Mouse (Mus musculus) liver, embryonic 16.5 days (tissue): ENCODE measurements around the gene Scrn2. TPM values are rescaled to one million over a fixed set of nuclear protein-coding genes. Genes with fewer than 3 reads are reported as not detected.

Experiments used
- ATAC-seq: fragments of 200-750 bp; cut with Nextera tagmentation; 2 replicates; pipeline ENCODE4 v1.8.0; 2017; ENCODE audit warnings: low read depth, mild to moderate bottlenecking, moderate number of reproducible peaks, moderate library complexity
- H3K27ac ChIP-seq: fragments of 300-500 bp; sonication (generic); 2 replicates; pipeline ENCODE4 v1.5.1; 2014; ENCODE audit warnings: mild to moderate bottlenecking, low read length
- H3K27me3 ChIP-seq: fragments of 300-500 bp; sonication (generic); 2 replicates; pipeline ENCODE4 v1.6.1; 2014; ENCODE audit warnings: low read depth, low read length, mixed read lengths; ENCODE audit not compliant: control insufficient read depth, insufficient read depth
- H3K36me3 ChIP-seq: fragments of 300-500 bp; sonication (generic); 2 replicates; pipeline ENCODE4 v1.6.1; 2014; ENCODE audit warnings: mild to moderate bottlenecking; ENCODE audit not compliant: control insufficient read depth, insufficient read depth
- H3K4me1 ChIP-seq: fragments of 300-500 bp; sonication (generic); 2 replicates; pipeline ENCODE4 v1.6.1; 2014; ENCODE audit warnings: low read depth, low read length, mixed read lengths; ENCODE audit not compliant: control insufficient read depth
- H3K4me2 ChIP-seq: fragments of 300-500 bp; sonication (generic); 2 replicates; pipeline ENCODE4 v1.6.1; 2014; ENCODE audit warnings: low read depth, low read length, mixed read lengths
- H3K4me3 ChIP-seq: fragments of 300-500 bp; sonication (generic); 2 replicates; pipeline ENCODE4 v1.5.1; 2014; ENCODE audit warnings: low read depth, mild to moderate bottlenecking, low read length
- H3K9ac ChIP-seq: fragments of 300-500 bp; sonication (generic); 2 replicates; pipeline ENCODE4 v1.6.1; 2014; ENCODE audit warnings: low read depth, low read length
- H3K9me3 ChIP-seq: fragments of 300-500 bp; sonication (generic); replicated peaks from 2 replicates; pipeline ENCODE4 v1.6.1; 2016; ENCODE audit warnings: low read length; ENCODE audit not compliant: control insufficient read depth
- WGBS: fragments of 180-500 bp; shearing (Covaris S2); extraction: QIAGEN DNeasy Blood & Tissue Kit; methylation state at CpG from one replicate; pipeline ENCODE4 v1.1.7; 2014; ENCODE audit not compliant: insufficient replicate concordance; 5-methylcytosine and 5-hydroxymethylcytosine counted together
- polyA plus RNA-seq: library from polyadenylated mRNA; unstranded; fragments of >200 nt; fragmentation: Nextera tagmentation; extraction: Ambion mirVana; gene quantifications from 2 replicates; pipeline ENCODE4 v1.2.1, GENCODE M21; 2015

The Scrn2 gene
- polyA plus RNA-seq, 1 experiment from 2014 or later, result 12.2 TPM

GRCm38 (mm10) chr11:97063274-97063920 lies 33.7 kb downstream of the Scrn2 start:
- peaks cover 2% of the 10 kb centered on the region; the same call in 1 of the 2 replicates for H3K36me3 ChIP-seq
- H3K4me3 ChIP-seq, result no peak overlapping the region
- WGBS, result 46% methylated on average over 9 of the region's 9 CpGs
- H3K9ac ChIP-seq, result no peak overlapping the region
- no peak for ATAC-seq
- no peak overlapping the region for H3K27ac ChIP-seq
- no peaks in the 10 kb centered on the region for H3K4me1 ChIP-seq
- H3K27me3 ChIP-seq, result no peaks in the 10 kb centered on the region
- no peak overlapping the region for H3K4me2 ChIP-seq
- no peaks in the 10 kb centered on the region for H3K9me3 ChIP-seq

DNA sequence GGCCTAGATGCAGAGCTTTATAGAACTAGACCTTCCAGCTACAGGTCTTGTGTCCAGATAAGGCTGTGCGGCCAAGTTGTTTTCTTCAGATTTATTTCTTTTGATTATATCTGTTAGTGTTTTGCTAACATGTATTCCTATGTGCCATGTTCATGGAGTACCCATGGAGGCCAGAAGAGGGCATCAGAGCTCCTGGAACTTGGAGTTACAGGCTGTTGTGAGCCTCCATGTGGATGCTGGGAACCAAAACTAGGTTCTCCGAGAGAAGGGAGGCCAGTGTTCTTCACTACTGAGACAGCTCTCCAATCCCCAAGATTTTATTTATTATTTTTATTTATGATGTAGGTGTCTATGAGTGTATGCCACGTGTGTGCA lies 34.2 kb downstream of the Scrn2 start:
- Histone ChIP-seq H3K27ac (no peak overlapping the region), H3K4me1 (no peaks in the 10 kb centered on the region), H3K9ac (no peak overlapping the region), H3K9me3 (no peaks in the 10 kb centered on the region), H3K4me2 (no peak overlapping the region), H3K27me3 (no peaks in the 10 kb centered on the region), H3K4me3 (no peak overlapping the region), H3K36me3 (peaks cover 2% of the 10 kb centered on the region; the same call in 1 of the 2 replicates)
- ATAC-seq, result no peak
- WGBS, result 72% methylated on average over 3 of the region's 3 CpGs

- Histone ChIP-seq H3K4me1 (no peaks in the 10 kb centered on the region), H3K9me3 (no peaks in the 10 kb centered on the region), H3K27me3 (no peaks in the 10 kb centered on the region), H3K36me3 (no peaks in the 10 kb centered on the region; the same call in 1 of the 2 replicates), H3K27ac (no peak overlapping the region), H3K4me2 (no peak overlapping the region), H3K9ac (no peak overlapping the region), H3K4me3 (no peak overlapping the region)
- 80% methylated on average over 12 of the region's 12 CpGs for WGBS
- ATAC-seq, result no peak
Measured at GRCm38 (mm10) chr11:97065538-97066295, 36.0 kb downstream of the Scrn2 start.

DNA sequence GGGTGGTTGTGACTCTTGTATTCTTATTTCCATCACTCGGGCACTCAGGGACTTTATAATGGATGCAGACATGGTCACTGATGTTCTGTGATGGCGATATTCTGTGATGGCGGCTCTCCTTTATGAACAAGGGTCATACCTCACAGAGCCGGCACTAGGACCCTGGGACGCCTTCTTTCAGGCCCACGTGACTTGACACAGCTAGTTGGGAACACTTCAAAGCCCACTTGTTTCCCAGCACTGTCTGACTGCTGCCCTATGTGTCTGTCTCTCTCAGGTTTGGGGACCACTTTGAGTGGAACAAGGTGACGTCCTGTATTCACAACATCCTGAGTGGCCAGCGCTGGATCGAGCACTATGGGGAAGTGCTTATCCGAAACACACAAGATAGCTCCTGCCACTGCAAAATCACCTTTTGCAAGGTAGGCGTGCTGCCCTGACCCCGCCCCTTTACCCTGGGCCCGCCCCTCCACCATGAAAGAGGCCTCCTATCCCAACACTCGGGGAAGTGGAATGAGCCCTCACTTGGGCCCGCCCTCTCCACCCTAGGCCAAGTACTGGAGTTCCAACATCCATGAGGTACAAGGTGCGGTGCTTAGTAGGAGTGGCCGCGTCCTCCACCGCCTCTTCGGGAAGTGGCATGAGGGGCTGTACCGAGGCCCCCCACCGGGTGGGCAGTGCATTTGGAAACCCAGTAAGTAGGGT lies 37.1 kb downstream of the Scrn2 start:
- no peak overlapping the region for H3K9ac ChIP-seq
- 0 out of 2 replicates have a peak, but pooled peaks have one; percentile 16 for ATAC-seq
- H3K27ac ChIP-seq, result no peak overlapping the region
- no peak overlapping the region for H3K4me3 ChIP-seq
- H3K9me3 ChIP-seq, result no peaks in the 10 kb centered on the region
- no peaks in the 10 kb centered on the region for H3K27me3 ChIP-seq
- no peaks in the 10 kb centered on the region for H3K4me1 ChIP-seq
- no peak overlapping the region for H3K4me2 ChIP-seq
- H3K36me3 ChIP-seq, result no peaks in the 10 kb centered on the region; the same call in 1 of the 2 replicates
- WGBS, result 69% methylated on average over 22 of the region's 22 CpGs

GRCm38 (mm10) chr11:97069333-97069732 lies 39.6 kb downstream of the Scrn2 start:
- no peak overlapping the region for H3K4me2 ChIP-seq
- H3K4me1 ChIP-seq, result no peaks in the 10 kb centered on the region
- H3K9me3 ChIP-seq, result no peaks in the 10 kb centered on the region
- H3K27ac ChIP-seq, result no peak overlapping the region
- ATAC-seq, result no peak
- no peak overlapping the region for H3K4me3 ChIP-seq
- H3K36me3 ChIP-seq, result no peaks in the 10 kb centered on the region; the same call in 1 of the 2 replicates
- no peak overlapping the region for H3K9ac ChIP-seq
- 83% methylated on average over 1 of the region's 1 CpGs for WGBS
- H3K27me3 ChIP-seq, result no peaks in the 10 kb centered on the region

DNA sequence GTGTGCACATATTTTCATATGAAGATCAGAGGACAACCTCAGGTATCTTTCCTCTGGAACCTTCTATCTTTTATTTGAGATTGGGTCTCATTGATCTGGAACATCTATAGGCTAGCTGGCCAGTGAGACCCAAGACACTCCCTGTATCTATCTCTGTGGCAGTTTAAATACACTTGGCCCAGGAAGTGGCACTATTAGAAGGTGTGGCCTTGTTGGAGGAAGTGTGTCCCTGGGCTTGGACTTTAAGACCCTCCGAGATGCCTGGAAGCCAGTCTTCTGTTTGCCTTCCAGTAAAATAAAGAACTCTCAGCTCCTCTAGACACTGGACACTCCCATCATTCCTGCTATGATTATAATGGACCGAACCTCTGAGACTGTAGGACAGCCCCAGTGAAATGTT lies 40.0 kb downstream of the Scrn2 start:
- H3K27me3 ChIP-seq, result no peaks in the 10 kb centered on the region
- H3K36me3 ChIP-seq, result no peaks in the 10 kb centered on the region; the same call in 1 of the 2 replicates
- no peak overlapping the region for H3K9ac ChIP-seq
- H3K4me1 ChIP-seq, result no peaks in the 10 kb centered on the region
- no peak overlapping the region for H3K4me3 ChIP-seq
- no peak for ATAC-seq
- no peak overlapping the region for H3K27ac ChIP-seq
- no peak overlapping the region for H3K4me2 ChIP-seq
- no peaks in the 10 kb centered on the region for H3K9me3 ChIP-seq
- 64% methylated on average over 2 of the region's 2 CpGs for WGBS

DNA sequence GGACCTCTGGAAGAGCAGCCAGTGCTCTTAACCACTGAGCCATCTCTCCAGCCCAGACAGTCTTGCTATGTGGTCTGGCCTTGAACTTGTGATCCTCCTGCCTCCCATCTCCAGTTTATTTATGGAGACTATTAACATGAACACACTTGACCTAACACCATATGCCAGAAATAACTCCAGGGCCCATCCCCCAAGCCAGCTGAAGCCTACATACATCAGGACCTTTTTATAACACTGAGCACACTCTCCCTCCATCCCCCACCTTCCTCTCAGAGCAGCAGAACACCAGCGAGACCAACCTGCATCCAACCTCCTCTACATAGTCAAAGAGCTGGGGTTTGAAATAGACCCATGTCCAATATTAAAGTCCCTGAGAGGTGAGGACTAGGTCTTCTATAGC lies 41.4 kb downstream of the Scrn2 start:
- no peaks in the 10 kb centered on the region for H3K4me1 ChIP-seq
- no peaks in the 10 kb centered on the region for H3K27me3 ChIP-seq
- H3K9me3 ChIP-seq, result no peaks in the 10 kb centered on the region
- no peak overlapping the region for H3K9ac ChIP-seq
- ATAC-seq, result no peak
- no peak overlapping the region for H3K4me3 ChIP-seq
- H3K36me3 ChIP-seq, result no peaks in the 10 kb centered on the region; the same call in 1 of the 2 replicates
- no peak overlapping the region for H3K4me2 ChIP-seq
- 46% methylated on average over 1 of the region's 1 CpGs for WGBS
- H3K27ac ChIP-seq, result no peak overlapping the region

DNA sequence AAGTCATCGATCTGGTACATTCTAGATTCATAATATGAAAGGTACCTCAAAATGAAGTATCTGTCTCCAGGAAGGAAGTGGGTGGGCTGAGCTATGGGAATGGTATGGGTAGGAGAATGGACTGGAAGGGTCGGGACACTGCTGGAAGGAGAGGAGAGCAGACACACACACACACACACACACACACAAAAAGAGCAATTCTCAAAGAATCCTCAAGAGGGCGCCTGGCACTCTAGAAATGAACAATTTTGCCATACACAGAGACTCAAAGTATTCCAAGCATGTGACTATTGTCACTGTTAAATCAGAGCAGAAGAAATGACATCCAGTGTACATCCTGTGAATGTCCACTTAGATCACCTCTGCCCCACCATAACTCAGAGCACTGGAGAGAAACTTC lies 42.8 kb downstream of the Scrn2 start:
- no peak for ATAC-seq
- Histone ChIP-seq H3K27me3 (no peaks in the 10 kb centered on the region), H3K9ac (no peak overlapping the region), H3K4me2 (no peak overlapping the region), H3K4me1 (no peaks in the 10 kb centered on the region), H3K4me3 (no peak overlapping the region), H3K27ac (no peak overlapping the region), H3K9me3 (no peaks in the 10 kb centered on the region), H3K36me3 (no peaks in the 10 kb centered on the region)
- 24% methylated on average over 3 of the region's 3 CpGs for WGBS

DNA sequence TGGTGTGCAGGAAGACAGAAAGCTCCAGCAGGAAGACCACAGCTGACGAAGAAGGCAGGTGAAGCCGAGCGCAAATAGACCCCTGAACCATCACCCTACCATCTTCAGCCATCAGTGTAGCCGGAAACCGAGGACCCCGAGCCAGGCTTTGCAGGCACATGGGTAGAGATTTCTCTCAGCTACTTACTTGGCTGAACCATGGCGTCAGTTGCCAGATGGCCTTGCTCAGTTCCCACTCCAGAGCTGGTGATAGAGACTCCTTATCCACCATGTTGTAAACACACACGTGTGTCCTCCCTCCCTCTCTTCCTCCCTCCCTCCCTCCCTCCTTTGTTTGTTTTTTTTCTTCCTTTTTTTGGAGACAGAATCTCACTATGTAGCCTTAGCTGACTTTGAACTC lies 44.5 kb downstream of the Scrn2 start:
- Histone ChIP-seq H3K9ac (no peak overlapping the region), H3K27me3 (no peaks in the 10 kb centered on the region), H3K9me3 (no peaks in the 10 kb centered on the region), H3K27ac (no peak overlapping the region), H3K4me2 (no peak overlapping the region), H3K36me3 (no peaks in the 10 kb centered on the region), H3K4me3 (no peak overlapping the region), H3K4me1 (no peaks in the 10 kb centered on the region)
- no peak for ATAC-seq
- WGBS, result 49% methylated on average over 8 of the region's 8 CpGs
